Mouse (Mus musculus) bone marrow macrophage, adult 2 months (primary cell): Measurements from ENCODE around the gene Il16.

Source experiments
- CTCF ChIP-seq: IDR thresholded peaks from 2 replicates; pipeline ENCODE4 v1.5.1; 2012; ENCODE audit warnings: low read depth, mild to moderate bottlenecking, low read length, moderate library complexity
- POLR2A ChIP-seq: IDR thresholded peaks from 2 replicates; pipeline ENCODE4 v1.6.1; 2012; ENCODE audit warnings: mild to moderate bottlenecking, low read depth, low read length, borderline replicate concordance

- TF ChIP-seq POLR2A (0 out of 2 replicates have a peak, but pooled peaks have one; percentile 38), CTCF (no peak)
Measured at GRCm38 (mm10) chr7:83654938-83655630, 90.4 kb downstream of the Il16 start.
